Mouse (Mus musculus): Measurements from ENCODE around the gene Sem1.

DNA sequence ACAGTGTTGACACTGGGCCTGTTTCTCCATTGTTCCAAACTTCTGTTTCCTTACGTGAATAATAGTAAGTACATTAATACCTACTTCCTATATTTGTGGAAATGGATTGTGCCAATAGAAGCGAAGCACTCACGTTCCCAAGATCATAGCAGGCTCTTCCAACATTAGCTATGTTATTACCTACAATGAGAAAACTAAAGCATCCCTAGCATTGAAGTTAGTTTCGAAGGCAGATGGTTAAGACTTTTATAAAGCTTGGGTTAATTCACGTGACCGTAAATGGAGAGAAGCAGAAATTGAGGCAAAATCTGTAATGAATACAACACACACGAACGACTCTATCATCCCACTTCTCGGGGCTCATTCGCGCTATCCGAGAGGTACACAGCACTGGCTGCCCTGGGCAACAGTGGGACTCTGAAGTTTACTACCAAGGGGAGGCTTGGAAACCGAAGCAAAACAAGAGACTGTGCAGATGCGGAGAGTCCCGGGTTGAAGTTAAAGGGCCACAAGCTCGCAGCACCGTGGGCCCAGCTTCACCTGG is 650 bp downstream of the Sem1 start:
- TF ChIP-seq CTCF (IDR thresholded peaks at IDR 0.05; ENCODE audit: control insufficient read depth, insufficient read depth, insufficient read length) (no peak), MYOD1 (IDR thresholded peaks at IDR 0.05; ENCODE audit: control insufficient read depth, insufficient read length, low read depth) (no peak), USF1 (IDR thresholded peaks at IDR 0.05; ENCODE audit: low read depth) (no peak), MYOG (IDR thresholded peaks at IDR 0.05; ENCODE audit: control insufficient read depth, extremely low read depth, insufficient read length) (no peak), MAX (IDR thresholded peaks at IDR 0.05) (no peak)

Measured in C2C12 (cell line).